Mouse (Mus musculus): Measurements from ENCODE around the gene Hectd2.

Gene Hectd2

DNA sequence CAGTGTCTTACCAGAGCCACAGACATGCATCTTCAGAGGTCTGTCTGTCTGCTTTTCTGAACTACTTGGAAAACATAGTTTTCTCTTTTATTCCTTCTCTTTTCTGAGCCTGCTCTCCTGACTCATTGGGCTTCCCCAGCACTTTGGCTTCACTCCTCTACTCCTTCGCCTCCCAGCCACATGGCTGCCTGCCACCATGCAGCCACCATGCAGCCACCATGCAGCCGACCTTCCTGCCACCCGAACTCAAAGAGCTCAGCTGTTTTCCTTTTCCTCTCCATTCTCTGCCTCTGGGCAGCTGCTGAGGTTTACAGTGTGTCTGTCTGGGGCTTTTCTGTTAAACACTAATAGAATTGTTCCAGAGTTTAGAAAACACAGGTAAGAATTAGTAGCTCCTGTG, 19.5 kb downstream of the Hectd2 start:
- no peak for DNase-seq

DNA sequence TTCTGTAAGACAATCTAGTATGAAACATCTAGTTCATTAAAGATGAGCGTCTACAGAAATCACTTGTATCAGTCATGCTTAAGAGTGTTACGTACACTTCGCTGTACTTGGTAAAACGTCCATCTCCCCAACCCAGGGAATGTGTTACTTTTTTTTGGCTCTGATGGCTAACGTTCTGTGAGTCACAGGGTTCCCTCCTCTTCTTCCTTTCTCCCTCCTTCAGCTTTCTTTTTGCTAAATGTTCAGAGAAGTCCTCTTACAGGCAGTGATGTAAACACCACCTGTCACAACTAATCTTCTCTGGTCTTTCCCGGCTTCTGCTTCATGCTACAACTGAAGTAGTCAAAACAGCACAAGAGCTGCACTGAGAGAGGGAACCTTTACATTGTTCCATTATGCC, 20.7 kb downstream of the Hectd2 start:
- no peak for DNase-seq

DNA sequence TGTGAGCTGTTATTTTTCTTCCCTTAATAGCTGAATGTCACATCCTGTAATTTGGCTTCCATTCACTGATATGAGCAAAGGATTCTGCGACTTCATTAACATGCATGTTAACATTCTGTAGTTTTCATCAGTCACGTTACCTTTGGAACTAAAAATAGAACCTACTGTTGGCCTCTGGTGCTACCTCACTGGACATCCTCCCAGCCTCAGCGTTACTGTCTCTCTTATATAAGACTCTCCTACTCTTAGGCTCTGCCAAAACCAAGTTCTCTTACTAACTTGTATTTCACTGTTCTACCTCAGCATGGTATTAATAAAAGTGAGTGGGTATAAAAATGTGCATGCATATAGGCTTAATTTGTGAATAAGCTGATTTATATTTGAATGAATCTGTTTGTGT, 26.4 kb downstream of the Hectd2 start:
- DNase-seq = no peak

DNA sequence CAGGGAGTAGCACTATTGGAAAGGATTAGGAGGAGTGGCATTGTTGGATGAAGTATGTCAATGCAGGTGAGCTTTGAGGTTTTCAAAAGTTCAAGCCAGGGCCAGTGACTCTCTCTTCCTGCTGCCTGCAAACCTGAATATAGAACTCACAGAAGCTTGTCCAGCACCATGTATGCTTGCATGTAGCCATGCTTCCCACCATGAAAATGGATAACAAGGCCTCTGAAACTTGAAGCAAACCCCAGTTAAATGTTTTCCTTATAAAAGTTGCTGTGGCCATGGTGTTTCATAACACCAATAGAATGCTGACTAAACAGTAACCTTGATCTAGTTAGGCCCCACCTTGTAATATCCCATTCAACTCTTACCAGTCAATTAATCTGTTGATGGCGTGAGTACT, 27.7 kb downstream of the Hectd2 start:
- DNase-seq = no peak

DNA sequence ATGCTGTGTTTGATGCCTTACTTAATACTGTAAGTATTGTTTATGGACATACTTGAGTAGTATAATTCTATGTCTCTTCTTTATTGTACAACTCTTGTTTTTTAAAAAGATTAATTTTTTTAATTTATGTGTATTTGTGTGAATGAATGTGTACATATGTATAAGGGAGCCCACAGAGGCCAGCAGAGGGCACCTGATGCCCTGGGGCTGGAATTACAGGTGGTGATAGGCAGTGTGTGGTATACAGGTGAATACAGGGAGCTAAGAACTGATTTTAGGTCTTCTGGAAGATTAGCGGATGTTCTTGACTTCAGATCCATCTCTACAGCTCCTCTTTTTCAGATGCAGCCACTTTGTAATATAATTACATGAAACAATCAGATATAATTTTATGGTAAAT, 31.1 kb downstream of the Hectd2 start:
- DNase-seq = no peak

DNA sequence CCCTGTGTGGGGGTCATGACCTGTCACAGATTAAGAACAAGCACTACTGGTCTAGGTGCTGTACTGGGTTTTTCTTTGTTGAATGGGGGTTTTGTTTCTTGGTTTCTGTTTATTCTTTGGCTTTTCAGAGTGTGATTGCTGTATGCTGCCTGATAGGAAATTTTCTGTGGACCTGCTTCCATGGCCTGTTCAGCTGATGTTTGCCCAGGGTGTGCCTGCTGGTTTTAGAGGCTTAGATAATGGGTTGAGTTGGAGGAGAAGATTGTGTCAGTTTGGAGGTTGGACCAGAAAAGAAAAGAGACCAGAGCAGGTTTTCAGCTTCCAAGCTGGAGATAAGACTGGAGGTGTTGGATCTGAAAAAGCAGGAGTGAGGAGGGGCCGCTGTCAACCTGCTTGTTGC, 40.0 kb downstream of the Hectd2 start:
- no peak for DNase-seq

DNA sequence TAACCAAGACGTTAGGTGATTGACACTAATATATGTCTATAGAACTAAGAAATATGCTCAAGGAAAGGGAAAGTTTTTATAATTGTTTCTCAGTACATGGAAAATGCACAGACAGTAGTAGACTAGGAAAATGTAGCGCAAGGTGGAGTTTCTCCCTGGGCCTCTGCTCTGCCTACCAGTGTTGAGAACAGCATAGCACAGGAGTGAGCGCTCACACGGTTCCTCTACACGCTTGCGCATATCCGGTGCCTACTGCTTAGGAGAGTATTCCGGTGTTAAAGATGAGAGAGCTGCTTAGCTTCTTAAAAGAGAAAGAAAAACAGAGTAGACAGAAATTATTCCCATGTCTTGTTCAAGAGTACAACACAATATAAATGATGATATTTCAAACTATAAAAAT, 47.4 kb downstream of the Hectd2 start:
- no peak for DNase-seq

DNA sequence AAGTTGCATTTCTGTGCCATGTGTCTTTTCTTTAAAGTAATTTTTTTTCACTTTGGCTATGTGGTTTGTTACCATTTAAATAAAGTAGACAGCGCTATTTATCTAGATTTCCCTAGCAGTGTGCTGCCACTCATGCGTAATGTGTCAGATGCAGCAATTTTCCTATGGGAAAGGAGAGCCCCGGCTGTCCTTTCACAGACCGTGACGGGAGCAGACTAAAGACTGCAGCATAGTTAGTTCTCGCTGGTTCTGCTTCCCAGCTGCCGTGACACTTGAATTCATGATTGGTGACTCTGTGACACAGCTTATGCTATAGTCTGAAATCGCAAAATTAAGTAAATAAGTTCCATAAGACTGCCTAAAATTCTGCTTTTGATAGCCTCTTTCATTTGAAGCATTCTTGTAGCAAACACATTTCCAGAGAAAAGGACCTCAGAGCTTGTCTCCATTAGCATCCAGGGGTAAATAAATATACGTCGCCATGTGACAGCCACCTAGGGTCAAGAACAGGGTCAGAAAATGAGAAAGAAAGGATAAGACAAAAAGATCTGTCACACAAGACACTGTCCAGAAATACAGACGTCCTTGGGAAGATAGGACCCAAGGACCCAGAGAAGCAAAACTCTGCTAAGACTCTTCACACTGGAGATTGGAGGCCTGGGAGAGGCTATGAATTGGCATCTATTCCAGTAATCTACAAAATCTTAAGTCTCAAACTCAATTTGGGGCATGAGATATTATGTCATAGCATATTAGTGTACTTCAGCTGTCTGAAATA, 48.3 kb downstream of the Hectd2 start:
- no peak for DNase-seq

DNA sequence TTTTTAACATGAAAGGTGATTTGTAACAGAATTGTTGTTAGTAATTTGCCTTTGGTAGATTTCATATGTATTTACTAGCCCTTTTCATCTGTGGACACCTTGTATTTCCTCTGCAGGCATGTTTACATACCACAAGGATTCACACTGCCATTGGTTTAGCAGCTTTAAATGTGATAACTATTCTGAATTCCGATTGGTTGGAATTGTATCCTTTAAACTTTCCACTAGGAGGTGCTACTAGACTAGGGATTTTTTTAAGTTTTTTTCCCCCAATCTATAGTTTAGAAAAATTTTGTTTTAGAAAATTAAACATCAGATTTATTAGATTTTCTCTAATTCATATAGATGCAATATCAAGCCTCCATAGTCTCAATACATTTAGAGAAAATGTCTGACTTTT, 51.8 kb downstream of the Hectd2 start:
- no peak for DNase-seq

DNA sequence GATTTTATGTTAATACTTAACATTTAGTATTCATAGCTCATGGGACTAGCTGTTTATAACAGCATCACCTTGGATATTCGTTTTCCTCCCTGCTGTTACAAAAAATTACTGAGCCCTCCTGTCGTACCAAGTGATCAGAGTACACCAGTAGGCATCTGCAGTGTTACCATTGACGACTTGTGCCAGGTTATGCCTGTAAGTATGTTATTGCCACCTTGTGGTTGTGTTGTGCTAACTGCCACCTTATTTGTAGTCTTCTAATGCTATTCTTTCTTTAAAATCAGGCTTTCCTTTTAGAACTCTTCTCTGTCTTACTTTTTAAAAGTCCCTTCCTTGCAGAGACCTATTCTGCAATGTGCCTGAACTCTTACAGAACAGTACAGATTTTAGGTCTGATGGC, 54.8 kb downstream of the Hectd2 start:
- DNase-seq = no peak

DNA sequence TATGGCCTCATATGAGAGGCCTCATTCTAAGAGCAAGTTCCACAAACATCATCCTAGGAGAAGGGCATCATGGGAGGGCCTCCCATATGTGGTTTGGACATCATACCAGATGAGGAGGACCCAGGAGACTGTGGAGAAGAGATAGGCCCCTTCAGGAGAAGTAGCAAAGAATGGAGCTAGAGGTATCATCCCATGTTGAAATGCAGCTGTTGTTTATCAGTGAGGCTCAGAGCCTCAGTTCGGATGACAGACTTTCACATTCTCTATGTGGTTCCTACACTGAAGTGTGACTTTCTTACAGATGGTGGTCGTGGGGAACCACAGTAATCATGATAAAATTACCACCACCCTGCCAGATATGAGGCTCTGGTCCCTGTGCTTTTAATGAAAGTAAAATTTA, 55.9 kb downstream of the Hectd2 start:
- no peak for DNase-seq

DNA sequence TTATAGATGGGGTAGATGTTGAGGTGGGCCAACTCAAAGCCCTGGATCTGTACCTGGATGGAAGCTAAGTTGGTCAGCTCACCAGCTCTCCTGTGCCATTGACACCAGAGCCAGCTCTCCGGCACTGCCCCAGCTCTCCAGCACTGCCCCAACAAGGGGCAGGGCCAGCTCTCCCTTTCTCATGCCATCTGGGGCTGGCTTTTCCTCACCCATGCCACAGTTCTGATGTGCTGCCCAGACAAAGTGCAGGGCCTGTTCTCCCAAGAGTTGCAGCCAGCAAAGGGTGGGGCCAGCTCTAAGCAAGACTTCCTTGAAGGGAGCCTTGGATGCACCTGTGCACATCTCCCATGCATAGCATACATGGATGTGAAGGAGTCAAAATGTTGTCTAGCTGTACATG, 71.5 kb downstream of the Hectd2 start:
- no peak for DNase-seq

DNA sequence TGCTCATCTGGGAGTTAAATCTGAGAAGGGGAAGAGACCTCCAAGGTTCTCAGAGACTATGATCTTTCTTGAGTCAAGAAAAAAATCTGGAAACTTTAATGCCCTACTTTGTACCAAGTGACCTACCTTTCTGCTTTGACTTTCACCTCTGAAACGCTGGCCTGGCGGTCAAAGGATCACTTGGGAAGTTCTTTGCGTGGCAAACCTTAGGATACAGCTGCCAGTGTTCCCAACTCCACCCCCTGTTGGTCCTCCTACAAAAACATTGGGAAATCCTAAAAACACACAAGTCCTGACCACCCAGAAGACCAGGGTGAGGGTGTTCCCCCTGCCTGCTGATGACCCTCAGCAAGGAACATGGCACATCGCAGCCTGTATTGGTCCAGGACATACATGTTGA, 72.4 kb downstream of the Hectd2 start:
- no peak for DNase-seq

DNA sequence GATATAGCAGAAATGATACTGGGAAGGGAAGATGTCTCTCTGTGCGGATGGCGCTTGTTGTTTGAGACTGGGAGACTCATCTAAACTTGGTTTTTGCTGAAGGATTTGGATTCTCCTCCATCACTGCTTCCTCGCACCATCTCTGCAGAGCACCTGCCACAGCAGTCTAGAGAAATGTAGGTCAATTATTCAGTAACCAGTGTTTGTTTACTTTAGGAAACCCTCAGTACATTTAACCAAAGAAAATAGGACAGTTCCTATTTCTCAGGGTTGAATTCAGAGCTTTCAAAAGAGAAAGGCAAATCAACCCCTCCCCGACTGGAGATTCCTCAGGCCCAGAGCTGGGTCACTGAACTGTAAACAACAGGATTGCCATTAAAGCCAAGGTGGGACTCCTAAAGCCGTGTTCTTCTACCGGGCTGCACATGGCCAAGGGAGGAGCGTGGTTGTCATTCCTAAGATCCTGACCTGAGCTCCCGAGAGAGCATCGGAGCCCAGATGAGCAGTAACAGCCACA, 75.0 kb downstream of the Hectd2 start:
- DNase-seq = no peak

DNA sequence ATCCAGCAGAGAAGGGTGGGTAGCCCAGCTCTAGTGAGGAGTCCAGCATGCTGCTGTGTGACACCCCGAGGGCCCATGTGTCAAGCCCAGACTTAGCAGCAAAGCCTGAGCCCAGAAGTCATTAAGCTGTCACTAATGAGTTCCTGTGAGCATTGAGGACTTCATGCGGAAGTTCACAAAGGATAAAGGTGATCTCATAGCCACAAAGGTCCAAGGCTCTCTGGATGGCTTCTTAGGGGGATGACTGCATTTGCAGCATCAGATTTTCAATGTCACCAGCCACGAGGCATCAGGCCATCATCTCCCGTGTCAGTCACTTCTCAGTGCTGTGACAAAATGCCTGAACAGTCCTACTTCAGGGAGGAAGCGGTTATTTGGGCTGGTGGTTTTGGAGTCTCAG, 75.9 kb downstream of the Hectd2 start:
- DNase-seq = no peak

DNA sequence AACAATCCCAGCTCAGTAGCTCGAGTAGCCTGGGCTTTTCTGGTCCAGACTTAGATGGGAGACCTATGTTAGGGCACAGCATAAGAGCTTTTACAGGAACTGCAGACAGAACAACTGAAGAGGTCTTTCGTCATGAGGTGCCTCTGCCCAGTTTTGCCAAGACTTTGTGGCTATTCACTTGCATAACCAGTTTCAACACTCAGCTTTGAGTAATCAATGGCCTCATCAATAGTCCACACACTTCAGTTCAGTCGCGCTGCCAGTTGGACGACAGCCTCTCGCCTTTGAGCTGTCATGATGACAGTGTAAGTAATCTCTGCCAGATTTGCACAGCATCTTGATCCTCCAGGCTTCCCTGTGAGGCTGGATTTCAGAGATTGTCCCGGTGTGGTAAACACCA, 80.3 kb downstream of the Hectd2 start:
- DNase-seq = no peak

DNA sequence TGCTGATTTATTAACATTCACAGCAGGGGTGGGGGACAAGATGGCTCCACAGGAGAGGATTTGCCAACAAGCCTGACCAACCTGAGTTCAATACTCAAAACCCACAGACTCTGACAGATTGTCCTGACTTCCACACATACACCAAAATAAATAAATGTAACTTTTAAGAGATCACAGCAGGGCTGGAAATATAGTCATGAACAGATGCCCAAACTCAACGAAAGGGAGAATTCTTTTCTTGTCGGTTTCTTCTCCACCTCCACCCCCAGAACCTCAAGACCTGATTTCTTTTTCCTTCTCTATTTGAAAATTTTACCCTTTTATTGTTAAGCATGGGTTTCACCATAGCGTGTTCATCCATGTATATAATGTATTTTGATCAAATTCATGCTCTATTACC, 82.8 kb downstream of the Hectd2 start:
- DNase-seq = no peak

DNA sequence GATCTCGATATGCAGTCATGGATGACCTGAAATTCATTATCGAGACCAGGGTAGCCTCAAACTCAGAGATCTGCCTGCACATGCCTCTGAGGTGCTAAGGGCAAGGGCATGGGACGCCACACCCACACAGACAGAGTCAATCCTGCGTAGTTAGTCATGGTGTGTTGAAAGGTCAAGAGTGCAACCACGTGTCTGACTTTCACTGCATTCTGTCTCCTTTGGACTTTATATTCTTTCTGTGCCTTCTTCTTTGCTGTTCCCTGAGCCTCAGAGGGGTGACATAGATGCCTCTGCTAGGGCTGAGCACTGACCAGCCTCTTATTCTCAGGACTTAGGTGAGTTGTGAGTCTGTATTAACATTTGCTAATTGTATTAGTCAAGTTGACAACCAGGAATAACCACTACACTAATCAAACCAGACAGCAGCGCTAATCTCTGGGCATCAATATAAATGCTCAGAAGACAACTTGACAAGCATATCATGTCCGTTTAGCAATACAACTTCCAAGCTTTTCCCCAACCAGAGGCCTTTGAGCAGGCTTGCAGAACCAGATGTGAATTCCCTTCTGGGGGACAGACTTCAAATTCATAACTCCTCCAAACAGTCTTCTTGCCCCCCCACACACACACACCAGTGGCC, 83.6 kb downstream of the Hectd2 start:
- DNase-seq = no peak

DNA sequence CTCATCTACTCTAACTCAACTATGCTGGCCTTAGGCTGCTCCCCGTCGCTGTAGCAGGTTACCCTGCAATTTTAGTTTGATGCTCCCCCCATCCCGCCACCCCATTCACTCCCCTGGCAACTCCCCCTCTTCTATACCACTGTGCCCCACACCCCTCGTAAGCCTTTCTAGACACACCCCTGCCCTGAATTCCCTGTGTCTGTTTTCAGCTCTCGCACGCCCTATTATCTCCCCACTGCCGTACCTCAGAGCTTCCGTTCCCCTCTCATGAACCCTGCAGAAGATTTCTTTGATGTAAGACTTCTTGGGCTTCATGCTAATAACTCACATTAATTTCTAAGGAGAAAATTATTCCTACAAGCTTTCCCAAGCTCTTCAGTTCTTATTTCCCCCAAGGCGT, 84.6 kb downstream of the Hectd2 start:
- no peak for DNase-seq

DNA sequence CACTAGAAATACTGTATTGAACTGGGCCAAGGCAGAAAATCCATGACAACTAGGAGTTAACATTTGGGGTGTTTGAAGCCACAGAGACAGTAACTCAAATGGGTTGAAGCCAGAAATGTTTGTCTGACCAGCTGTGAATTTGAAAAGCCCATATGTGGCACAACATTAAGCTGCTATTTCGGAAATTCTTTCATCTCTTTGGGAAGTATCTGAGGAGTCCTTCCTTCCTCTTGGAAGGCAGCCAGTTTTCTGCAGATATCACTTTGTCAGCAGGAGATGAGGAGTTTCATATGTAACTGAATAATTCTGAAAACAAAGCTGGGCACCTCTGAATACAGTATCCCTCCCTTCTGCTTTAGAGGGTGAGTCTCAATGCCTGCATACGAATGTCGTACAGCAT, 86.7 kb downstream of the Hectd2 start:
- no peak for DNase-seq

DNA sequence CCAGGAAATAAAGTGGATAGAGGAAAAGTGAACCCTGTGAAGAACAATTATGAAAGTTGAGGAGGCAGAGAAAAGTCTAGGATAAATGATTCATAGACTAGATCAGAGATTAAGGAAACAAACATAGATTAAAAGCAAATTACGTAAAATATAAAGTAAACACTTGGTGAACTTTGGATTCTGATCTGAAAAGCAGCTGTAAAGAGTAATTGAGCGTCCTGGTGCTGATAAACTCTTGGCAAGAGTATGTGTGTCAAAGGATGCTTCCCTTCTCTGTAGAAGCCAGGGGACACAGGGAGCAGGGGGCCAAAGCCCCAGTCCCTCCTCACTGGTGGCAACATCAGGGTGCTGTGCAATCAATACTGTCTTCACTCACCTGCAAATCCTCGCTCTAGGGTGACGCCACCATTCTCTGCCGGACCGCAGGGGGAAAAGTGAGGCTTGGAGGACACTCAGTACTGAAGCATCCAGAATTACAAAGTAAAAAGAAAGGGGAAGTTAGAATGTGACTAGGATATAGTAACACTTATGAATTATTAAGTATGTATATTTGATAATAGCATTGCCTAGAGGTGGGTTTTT, 91.0 kb downstream of the Hectd2 start:
- DNase-seq = no peak

DNA sequence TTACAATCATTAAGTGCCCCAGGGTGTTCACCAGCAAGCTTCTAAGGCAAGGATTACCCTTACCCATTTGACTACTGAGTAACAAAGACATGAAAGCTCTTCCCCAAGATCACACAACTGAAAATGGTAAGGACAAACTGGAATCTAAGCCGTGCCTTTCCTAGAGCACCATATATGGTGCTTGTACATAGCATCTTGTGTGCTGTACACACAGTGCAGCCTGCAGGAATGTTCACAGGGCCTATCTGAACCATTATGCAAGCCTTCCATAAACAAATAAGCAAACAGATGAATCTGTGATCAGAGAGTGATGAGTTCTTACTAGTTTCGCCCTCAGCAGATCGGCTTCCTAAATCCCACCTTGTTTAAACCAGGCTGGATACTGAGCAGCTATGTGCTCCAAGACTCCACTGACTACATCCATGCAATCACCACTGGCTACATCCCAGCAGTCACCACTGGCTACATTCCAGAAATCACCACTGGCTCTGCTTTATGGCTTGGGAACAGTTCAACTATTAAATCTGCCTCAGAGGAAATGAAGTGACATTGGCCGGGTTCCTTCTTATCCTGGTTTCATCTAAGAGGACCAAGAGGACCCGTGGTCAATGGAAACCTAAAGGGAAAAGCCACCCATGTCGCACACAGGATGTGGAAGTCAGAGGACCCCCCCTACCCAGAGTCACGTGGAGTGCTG, 91.8 kb downstream of the Hectd2 start:
- DNase-seq = no peak

DNA sequence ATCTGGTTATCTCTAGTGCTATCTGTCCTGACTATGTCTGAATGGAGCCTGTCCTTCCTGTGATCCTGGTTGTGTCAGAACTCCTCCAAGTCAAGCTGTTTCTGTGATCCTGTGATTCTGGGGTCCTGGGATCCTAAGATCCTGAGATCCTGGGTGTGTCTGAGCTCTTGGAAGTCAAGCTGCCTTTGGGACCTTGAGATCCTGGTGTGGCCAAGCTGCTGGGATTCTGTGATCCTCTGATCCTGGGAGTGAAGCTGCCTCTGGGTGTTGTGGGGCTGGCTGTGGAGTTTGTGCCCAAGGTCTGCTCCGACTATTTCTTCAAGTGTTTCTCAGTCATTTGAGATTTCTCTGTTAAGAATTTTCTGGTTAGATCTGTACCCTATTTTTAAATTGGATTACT, 98.2 kb downstream of the Hectd2 start:
- DNase-seq = no peak

DNA sequence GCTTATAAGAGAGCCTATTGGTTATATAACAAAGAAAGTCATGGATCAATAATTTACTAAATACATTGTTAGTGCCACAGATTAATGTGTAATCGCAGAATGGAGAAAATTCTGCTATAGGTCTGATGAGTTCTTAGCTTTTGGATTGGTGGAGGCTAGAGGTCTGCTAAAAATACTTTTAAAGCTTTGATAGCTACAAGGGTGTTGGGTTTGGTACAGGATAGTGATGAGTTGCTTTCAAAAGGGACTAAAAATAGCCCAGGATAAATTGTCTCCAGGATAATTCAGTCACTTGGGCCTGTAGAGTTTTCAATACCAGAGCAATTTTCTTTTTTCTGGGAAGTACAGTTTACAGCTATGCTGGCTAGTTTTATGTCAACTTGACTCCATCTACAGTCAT, 108.3 kb downstream of the Hectd2 start:
- no peak for DNase-seq
